Mouse (Mus musculus) G1E (cell line): ENCODE data around the gene Tek.

Experiments used
- CTCF ChIP-seq: IDR thresholded peaks from 2 replicates; pipeline ENCODE4 v1.5.1; 2012; ENCODE audit warnings: low read depth, low read length, inconsistent platforms, mixed read lengths
- GATA1 ChIP-seq: IDR thresholded peaks from 2 replicates; pipeline ENCODE4 v1.6.1; 2012; ENCODE audit warnings: borderline replicate concordance, low read length, inconsistent platforms, mixed read lengths
- GATA2 ChIP-seq: IDR thresholded peaks from 2 replicates; pipeline ENCODE4 v1.6.1; 2012; ENCODE audit warnings: low read depth, low read length, inconsistent platforms, borderline replicate concordance

- TF ChIP-seq GATA2: no peak
- no peak for TF ChIP-seq CTCF
- no peak for TF ChIP-seq GATA1
Observed at GRCm38 (mm10) chr4:94696368-94696767, 42.7 kb upstream of the Tek start.
